Mouse (Mus musculus) MEL (cell line): ENCODE results near the gene Dap.

Experiments used
- CTCF ChIP-seq, 3 experiments: IDR thresholded peaks in 2 of 3; conservative IDR thresholded peaks in 1 of 3; 2 replicates each; pipeline ENCODE4 v1.5.1; 2011 to 2012; ENCODE audit warnings: low read length in 3 of 3, low read depth in 2 of 3, mild to moderate bottlenecking in 2 of 3, improper control_type of control experiment in 1 of 3, inconsistent platforms in 1 of 3, mixed read lengths in 1 of 3, moderate library complexity in 1 of 3; ENCODE audit not compliant: control insufficient read depth in 1 of 3, insufficient read depth in 1 of 3, poor library complexity in 1 of 3, severe bottlenecking in 1 of 3
- MXI1 ChIP-seq: IDR thresholded peaks from 2 replicates; pipeline ENCODE4 v1.6.1; 2011; ENCODE audit warnings: mild to moderate bottlenecking, low read depth, low read length, improper control_type of control experiment
- TAL1 ChIP-seq: IDR thresholded peaks from 2 replicates; pipeline ENCODE4 v1.6.1; 2012; ENCODE audit warnings: mild to moderate bottlenecking, inconsistent platforms, low read length, moderate library complexity, mixed read lengths
- USF1 ChIP-seq: IDR thresholded peaks from 2 replicates; pipeline ENCODE4 v1.6.1; 2014; ENCODE audit warnings: low read depth, mild to moderate bottlenecking, inconsistent platforms, low read length, improper control_type of control experiment, moderate library complexity

DNA sequence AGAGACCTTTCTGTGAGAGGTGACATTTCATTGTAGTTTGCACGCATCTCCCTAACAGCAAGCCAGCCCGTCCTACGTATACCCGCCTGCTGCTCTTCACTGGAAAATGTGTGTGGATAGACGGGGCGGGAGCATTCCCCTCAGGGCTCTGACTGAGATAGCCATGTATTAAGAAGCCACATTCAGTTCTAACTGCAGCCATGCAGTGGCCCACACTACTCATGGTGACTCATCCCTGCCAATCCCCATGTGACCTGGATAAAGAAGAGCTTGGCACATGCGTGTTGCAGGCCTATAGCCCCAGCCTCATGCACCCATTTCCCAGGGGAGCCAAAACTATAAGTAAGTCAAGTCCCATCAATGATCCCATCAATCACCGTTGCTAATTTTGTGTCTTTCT lies 3.7 kb downstream of the Dap start:
- TF ChIP-seq CTCF (IDR thresholded peaks at IDR 0.05 in 2 of 3, conservative IDR thresholded peaks at IDR 0.05 in 1 of 3; ENCODE audit: control insufficient read depth in 1 of 3, insufficient read depth in 1 of 3, low read depth in 2 of 3, low read length in 3 of 3, poor library complexity in 1 of 3, severe bottlenecking in 1 of 3) (no peak), TAL1 (no peak), MXI1 (no peak), USF1 (no peak)
